Mouse (Mus musculus) olfactory bulb, adult 2 months (tissue): Measurements from ENCODE around the gene Cdk17.

ENCODE experiments used
- CTCF ChIP-seq: fragments of 200-500 bp; IDR thresholded peaks from 2 replicates; pipeline ENCODE4 v1.5.1; 2012; ENCODE audit warnings: low read depth, mild to moderate bottlenecking, low read length, moderate library complexity; ENCODE audit not compliant: insufficient read depth
- POLR2A ChIP-seq: fragments of 200-500 bp; IDR thresholded peaks from 2 replicates; pipeline ENCODE4 v1.6.1; 2012; ENCODE audit warnings: mild to moderate bottlenecking, low read depth, low read length, moderate library complexity; ENCODE audit not compliant: insufficient read depth

DNA sequence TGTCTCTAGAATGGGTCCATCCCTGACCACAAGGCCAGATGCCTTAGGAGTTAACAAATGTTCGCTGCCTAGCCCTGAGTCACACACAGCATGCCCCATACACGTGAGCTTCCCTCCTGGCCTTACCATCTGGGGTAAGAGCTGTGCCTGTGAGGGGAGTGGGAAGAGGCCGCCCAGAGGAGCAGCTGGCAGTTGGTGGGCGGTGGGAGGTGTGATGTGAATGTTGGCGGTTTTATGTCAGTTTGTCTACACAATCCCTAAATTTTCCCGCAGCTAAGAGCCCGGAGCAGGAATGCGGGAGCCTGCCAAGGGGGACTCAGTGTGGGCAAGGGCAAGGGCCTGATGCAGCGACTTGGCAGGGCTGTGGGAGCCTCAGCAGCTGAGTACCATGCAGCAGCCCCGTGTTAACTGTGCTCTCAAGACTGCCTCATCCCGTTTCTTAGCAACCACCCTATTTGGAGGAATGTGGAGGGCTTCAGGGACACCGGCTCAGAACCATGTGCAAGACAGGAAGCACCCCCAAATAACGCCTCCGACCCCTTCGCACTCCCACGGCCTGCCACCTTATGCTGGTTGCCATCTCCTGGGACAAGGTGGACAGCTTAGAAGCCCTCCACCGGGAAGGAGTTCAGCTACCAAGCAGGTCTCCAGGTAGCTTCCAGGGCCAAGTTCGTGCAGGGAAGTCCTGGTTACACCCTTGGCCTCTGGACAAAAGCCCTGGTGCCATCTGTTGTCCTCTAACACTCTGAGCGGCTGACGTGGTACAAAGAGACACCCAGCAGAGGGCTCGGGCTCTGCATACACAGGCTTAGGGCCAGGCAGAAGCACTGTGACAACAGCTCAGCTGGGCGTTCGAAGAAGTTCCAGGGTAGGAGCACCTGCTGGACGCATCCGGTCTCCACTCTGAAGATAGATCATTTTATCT is 114.8 kb downstream of the Cdk17 start:
- TF ChIP-seq POLR2A, result no peak
- no peak for TF ChIP-seq CTCF
